Mouse (Mus musculus): ENCODE measurements around the gene Atp6v1g1.

Gene Atp6v1g1

DNA sequence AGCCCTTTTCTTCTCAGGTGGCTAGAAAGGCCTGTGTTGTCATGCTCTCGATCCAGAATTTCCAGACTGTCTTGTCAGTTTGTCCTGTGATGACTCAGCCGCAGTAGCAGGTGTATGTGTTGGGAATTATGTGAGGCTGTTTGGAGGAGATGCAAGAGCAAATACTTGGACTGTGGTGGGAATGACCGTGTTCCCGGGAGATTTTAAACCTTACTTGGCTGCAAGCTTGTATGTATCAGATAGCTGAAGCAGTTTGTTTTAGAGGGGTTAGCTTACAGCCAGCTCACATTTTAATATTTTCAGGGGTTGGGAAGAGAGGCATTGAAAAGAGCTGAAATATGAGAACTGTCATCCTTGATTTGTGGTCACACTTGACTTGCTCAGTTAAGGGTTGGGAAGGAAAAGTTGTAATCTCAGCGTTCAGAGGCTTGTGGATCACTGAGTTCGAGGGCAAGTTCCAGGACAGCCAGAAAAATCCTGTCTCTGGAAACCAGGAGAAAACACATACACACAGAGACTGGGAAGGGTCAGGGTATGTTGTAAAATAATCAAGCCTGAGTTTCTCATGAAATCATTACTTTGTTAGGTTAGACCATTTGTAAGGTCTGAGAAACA, 2.0 kb downstream of the Atp6v1g1 start:
- DNase-seq (ENCODE audit: low read depth), result no peak

DNA sequence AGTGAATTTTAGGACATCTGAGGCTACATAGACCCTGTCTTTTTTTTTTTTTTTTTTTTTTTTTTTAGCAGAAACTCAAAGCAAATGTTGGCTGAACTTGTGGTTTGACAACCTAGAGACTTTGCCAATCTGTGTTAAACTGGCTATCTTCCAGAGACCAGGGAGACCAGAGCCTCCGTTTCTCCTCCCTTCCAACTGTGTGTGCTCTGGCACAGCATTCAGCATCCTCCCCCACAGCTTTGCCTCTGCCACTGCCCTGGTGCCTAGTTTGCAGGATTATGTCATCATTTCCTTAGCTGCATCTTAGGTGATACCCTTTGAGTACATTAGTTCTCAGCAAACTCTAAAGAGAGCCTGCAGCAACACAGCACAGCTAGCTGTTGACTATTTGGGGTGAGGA, 3.2 kb downstream of the Atp6v1g1 start:
- no peak for DNase-seq (ENCODE audit: low read depth)

DNA sequence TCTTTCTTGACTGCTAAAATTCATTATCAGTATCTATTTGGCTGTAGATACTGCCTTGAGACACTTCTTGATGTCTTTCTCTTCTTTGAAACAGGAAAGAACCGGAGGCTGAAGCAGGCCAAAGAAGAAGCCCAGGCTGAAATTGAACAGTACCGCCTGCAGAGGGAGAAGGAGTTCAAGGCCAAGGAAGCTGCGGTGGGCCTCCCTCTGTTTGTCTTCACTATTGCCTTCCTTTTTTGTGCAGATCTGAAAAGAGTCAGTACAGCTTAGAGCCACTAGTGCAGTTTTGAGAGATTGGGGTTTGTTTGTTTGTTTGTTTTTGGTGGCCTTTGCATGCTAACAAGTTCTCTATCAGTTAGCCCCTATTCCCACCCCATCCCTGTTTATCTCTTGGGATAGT, 3.9 kb downstream of the Atp6v1g1 start:
- no peak for DNase-seq (ENCODE audit: low read depth)

DNA sequence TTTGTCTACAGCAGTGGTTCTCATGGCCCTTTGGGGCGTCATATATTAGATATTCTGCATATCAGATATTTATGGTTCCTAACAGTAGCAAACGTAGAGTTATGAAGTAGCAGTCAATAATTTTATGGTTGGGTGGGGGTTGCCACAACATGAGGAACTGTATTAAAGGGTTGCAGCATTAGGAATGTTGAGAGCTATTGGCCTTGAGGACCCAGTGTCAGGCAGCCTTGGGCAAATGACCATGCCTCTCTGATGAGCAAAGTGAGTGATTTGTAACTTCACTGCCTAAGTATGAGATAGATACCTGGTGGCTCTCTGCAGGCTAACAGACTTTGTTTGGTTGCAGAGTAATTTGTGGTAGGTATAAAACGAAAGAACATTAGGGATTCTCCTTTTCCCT, 6.3 kb downstream of the Atp6v1g1 start:
- DNase-seq (ENCODE audit: low read depth), result no peak

DNA sequence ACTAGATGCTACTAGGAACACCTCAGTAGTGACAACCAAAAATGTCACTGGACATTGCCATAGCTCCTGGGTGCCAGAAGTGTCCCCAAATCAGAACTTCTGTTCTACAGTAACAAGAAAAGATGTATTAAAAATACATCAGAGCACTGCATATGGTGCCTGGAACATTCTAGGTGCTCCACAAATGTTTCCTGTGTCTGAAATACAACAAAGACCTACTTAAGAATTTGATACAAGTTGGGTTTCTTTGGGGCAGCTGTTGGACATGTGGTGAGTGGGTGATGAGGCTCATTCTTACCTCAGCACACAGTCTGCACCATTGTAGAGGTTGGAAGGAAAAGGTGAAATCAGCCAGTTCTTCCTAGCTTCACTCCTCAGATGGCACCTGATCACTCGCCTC, 8.3 kb downstream of the Atp6v1g1 start:
- DNase-seq (ENCODE audit: low read depth), result no peak

DNA sequence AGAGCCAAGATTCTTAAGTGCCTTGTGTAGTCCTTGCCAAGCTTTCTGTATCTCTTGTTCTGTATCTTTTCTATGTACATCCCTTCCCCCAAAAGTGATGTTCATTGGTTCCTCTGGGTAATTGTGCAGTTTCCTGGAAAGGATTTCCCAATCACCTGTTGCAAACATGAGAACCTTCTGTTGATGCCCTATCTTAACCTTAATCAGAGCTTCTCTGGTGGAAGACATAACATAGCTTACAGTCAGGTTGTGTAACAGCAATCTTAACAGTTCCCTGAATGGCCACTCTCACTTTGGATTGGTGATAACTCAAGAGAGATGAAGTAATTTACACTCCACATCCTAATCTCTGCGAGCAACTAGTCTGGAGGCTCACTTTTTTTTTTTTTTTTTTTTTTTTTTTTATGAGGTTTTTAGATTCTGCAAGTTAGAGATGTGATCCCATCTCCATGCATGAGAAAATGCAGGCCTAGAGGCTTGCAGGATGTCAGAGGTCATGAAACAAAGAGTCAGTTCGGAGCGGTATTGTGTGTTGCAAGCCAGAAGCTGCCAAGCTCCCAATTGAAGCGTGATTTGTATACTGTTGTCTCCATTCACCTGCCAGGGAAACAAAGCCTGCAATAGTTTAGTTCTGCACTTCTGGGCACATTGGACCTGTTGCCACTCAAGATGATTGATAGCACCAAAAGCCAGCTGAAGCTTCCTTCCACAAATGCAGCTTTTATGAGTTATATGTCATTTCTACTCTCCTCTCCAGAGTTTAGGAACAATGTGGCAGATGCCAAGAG, 9.4 kb downstream of the Atp6v1g1 start:
- DNase-seq (ENCODE audit: low read depth), result no peak

DNA sequence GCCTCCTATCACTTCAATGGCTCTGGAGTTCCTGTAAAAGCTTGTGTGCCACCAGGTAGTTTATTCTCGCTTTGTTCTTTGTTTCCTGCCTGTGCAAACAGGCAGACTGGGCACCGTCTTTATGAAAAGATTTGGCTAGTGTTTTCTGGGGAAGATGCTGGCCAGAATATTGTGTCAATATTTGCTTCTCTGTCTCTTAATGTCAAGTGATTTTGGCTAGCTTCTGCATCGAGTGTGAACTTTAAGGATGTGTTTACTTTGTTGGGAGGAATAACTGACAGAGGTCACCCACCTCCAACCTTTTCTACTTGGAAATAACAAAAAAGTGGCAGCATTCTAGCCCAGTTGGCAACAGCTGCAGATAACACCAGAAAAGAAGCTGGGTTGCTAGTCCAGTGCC, 10.0 kb downstream of the Atp6v1g1 start:
- DNase-seq (ENCODE audit: low read depth), result no peak

DNA sequence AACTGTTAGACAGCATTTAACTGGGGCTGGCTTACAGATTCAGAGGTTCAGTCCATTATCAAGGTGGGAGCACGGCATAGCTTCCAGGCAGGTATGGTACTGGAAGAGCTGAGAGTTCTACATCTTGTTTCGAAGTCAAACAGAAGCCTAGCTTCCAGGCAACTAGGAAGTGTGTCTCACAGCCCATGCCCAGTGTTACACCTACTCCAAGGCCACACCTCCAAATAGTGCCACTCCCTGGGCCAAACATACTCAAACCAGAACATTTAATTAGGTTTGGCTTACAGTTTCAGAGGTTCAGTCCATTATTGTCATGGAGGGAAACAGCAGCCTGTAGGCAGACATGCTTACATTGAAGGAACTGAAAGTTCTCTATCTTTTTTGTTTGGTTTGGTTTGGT, 10.5 kb downstream of the Atp6v1g1 start:
- no peak for DNase-seq (ENCODE audit: low read depth)

DNA sequence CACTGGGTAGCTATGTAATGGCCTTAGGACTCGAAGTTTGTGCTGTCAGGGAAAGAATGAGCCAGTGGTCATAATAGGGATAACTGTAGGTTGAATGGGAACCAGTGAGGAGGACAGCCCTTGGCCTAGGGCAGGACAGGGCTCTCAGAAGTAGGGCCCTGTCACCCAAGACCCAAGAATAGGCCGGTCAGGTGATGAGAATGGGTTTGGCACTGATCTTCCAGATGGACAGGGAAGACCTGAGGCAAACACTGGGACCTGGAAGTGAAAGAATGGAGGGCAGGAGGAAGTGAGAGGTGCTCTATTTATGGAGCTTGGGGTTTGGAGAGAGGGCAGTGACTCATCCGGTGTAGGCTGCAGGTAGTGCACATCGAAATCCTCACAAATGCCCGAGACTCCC, 12.1 kb downstream of the Atp6v1g1 start:
- DNase-seq (ENCODE audit: low read depth), result no peak

DNA sequence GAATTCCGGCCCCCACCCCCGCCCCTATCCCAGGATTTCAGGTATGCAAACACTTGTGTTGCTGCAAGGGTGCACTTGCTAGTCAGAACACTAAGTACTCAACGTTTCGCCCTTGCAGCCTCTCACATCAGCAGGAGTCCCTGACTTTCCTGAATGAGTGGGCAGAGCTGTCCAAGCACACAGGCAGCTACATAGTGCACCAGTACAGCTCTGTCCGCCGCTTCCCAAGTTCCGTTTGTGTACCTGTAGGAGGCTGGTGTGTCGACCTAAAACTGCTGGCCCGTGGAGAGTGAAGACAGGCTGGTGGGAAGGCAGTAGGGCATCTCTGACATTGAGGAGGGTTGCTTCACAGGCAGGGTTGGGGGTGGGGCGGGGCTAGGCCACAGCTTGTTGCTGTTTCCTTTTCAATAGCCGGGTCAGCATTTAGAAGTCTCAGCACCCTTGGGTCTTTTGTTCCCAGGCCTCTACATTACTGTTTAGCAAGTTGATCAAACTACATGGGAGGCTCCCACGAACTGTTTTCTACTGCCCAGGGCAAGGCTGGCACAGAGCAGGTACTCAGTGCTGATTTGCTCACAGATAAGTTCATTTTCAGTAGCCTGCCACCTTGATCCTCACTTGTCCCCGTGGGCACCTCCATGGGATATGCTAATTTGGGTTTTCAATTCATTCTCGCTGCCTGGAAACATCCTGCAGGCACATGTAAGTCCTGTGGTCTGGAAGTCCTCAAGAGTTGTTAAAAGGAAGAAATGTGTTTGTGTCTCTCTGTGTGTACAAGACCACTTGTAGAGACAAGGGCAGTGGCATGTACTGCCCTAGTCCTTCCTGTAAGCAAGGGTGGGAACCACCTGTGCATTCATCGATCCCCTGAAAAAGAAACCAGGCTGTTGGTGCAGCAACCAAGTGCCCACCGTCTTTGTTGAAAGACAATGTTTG, 12.8 kb downstream of the Atp6v1g1 start:
- no peak for DNase-seq (ENCODE audit: low read depth)

DNA sequence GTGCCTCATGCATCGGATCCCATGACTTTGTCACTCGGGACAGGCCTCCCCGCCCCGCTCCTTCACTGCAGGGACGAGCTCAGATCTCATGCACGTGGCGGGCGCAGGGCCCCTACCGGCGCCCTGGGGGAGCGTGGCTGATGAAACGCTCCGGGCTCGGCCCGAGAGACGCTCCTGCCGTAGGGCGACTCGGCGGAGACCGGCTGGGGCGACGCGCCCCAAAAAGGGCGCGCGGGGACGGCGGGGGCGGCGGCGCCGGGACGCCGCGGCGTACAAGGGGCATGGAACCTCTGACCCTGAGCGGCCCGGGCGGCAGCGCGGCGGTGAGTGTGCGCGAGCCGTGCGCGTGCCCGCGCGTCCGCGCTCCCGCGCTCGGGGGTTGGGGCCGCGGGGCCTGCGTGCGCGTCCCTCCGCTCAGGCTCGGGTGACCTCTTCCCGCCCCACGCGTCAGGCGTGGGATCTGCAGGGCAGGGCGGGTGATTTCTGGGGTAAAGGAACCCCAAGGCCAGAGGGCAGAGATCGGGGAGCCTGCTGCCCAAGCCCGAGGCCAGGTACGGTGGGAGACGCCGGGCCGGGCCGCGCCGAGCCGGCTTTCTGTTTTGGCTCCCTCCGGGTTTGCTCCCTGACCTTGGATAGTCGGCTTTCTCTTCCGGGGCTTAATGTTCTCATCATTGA, 14.0 kb downstream of the Atp6v1g1 start, which contains the start of gene Tmem268:
Gene Tmem268, plus strand, starts transcription at position 375 of the 675 bp plus-strand sequence.
- no peak for DNase-seq (ENCODE audit: low read depth)

DNA sequence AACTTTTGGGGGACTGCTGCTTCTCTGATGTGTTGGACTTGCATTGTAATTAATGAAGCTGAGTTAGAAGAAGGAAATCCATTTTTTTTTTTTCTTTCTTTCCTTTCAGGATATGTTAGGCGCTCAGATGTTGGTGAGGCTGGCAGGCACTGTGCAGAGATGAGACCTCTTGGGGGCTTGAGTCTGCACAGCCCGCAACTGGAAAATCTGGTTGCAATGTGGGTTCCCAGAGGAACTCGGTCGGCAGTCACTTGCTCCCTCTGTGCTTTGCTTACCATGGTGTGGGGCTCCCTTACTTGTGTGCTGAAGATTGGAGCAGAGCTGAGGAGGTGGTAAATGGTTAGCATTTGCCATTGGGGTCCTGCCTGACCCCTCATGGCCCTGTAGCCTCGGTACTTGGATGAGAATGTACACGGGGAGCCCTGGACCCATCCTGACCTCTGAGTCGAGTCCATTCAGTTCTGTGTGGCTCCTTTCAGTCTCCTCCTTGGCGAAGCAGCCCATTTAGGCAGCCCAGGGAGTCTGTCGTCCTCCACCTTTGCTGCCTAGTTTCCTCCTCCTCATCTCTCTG, 14.6 kb downstream of the Atp6v1g1 start:
- no peak for DNase-seq (ENCODE audit: low read depth)

DNA sequence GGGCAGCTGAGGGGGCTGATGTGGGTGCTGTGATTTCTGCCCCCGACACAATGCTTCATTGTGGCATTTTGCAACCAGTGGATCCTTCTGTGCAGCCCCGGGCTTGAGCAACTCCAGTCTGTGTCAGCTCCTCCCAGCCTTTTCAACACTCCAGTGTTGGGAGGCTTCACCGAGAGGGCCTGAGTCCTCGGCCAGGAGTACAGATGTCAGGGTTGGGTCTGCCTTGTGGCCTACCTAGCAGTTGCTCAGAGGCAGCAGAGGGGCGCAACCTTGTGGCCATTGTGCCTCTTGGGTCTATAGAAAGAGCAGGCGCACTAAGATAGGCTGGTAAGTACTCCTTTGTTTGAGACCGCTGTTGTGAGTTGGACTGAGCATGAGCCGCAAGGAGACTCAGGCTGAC, 15.5 kb downstream of the Atp6v1g1 start:
- DNase-seq (ENCODE audit: low read depth), result no peak

DNA sequence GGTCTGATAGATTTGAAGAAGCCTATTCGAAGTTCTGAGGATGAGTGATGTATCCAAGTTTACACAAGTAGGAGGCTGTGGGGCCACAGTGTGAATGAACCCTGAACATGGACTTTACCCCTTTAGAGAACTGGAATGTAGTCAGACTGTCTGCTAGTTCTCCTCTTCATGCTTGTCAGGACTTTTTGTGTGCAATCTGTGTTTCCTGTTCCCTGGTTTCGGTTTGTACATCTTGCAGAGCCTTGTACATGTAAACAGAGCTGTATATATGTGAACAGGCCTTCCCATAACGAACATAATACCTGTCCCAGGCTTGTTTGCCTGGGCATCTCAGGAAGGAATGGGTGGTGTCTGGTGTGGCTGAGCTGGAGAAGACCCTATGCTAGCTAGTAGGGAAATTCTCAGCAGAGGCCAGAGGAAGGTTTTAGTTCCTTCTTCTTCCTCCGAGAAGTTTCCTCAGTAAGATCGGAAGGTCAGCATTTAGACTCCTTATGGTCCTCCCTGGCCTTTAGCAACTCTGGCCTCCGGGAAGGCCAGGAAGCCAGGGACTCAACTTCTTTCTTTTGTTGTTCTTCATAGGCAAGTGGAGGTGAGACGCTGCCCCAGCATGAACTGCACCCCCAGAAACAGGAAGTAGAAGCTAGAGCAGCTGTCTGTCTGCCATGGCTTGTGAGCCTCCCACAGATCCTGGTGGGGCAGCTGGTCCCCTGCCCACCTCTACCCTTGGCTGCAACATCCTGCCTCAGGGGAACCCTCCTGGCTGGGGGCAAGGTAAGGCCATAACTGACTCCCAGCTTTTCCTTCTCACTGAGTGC, 17.5 kb downstream of the Atp6v1g1 start:
- DNase-seq (ENCODE audit: low read depth), result no peak

DNA sequence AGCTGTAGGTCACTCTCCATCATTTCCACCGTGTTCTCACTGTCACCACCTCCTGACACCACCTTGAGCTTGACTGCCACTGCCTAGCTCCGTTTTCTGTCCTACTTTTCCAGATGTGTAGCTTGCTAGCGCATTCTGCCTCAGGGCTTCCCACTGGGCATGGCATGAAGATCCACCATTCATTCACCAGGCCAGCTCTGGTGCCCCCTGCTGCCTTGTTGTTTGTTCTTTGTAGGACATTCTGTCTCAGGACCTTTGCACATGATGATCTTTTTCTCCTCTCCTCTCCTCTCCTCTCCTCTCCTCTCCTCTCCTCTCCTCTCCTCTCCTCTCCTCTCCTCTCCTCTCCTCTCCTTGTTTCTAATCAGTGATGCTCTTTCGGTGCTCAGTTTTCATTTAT, 18.2 kb downstream of the Atp6v1g1 start:
- no peak for DNase-seq (ENCODE audit: low read depth)

DNA sequence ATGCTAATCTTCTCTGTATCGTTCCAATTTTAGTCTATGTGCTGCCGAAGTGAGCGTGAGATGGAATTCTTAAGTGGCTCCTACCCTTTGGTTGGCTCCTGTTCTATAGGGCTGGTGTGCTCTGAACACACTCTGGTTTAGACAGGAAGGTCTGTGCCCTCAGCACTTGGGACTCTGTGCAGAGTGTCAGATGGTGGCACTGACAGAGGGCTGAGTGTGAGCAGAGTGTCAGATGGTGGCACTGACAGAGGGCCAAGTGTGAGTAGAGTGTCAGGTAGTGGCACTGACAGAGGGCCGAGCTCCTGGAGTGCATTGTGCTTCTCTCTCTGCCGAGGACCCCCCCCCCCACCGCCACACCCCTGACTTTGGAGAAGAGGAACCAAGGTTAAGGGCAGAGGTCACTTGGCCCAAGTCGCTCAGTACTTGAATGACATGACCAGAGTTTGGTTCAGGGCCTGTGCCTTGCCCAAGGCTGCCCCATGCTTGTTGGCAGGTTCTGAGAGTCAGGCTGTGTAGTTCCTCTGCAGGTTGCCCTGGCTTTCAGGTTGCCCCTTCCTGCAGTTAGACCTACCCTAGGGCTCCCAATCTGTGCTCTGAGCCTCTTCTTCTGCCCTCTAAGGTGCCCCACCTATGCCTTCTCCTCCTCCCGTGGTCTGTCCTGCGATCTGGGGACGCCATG, 23.3 kb downstream of the Atp6v1g1 start:
- no peak for DNase-seq (ENCODE audit: low read depth)

DNA sequence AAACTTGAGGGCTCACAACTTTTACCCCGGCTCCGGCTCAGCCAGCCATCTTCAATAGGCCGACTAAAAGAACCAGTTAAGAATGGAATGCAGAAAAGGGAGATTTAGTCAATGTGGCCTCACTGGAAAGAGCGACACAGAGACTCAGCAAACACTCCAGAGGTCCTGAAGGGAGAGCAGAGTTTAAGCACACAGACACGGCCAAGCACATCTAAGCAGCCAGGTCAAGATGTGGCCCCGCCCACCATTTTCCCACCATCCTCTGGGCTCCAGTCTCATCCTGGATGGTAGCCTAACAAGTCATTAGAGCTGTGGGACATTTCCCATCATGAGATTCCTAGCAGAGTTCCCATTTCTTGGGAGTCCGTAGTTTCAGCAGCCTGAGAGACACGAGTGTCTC, 24.8 kb downstream of the Atp6v1g1 start:
- no peak for DNase-seq (ENCODE audit: low read depth)

DNA sequence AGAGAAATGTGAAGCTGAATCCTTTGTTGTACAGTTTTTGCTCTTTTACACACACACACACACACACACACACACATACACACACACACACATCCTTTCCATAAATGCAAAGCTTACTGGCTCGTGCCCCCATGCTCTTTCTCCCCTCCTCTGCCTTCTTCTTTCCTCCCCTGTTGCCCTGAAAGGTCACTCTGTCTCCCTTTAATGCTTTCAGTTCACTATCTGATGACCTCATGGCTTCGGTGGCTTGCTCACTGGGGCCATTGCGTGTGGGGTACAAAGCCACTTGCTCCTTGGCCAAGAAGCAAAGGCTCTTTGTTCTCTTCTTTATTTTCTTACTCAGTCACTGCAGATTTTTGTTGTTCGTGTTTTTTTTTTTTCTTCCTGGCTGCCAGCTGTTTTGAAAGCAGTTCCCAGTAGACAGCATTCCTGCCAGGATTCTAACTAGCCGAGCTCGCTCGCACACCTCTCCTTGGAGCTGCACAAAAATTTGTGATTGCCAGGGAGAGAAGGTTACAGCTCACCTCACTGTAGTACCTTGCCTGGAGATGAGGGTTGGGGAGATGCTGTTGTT, 25.7 kb downstream of the Atp6v1g1 start:
- DNase-seq (ENCODE audit: low read depth), result peak; percentile 37

DNA sequence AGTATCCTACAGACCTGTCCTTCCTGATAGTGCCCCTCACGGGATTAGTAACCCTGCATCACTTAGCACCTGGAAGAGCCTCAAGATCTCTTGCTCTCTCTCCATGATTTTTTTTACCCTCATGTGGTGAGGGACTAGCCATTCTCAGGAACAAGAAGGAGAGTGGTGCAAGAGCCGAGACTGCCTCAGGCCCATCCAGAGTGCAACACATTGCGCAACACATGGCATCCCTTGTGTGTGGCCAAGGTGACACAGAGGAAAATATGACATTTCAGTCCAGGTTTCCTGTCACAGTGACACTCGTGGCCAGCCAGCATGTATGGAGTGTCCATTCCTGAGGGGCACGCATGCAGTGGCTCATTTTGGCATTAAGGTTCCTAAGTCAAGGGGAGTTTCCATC, 28.0 kb downstream of the Atp6v1g1 start:
- DNase-seq (ENCODE audit: low read depth), result no peak

DNA sequence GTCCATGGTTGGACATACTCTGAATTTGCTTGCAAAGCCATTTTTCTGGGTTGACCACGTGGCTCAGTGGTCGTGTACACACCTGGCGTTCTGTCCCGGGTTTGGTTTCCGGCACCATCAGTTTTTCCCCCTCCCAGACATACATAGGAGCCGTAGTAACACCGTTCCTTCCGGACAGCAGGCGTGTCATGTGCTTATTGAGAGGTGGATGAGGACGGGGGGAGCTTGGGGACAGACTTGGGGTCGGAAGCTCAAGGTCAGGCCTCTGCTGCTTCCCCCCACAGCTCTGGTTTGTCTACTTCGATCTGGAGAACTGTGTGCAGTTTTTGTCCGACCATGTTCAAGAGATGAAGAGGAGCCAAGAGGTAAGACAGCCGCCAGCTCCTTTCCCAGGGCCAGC, 35.1 kb downstream of the Atp6v1g1 start:
- no peak for DNase-seq (ENCODE audit: low read depth)
